Mouse (Mus musculus): Measurements from ENCODE around the gene Tcl1b4. TPM values are rescaled to one million over a fixed set of nuclear protein-coding genes. Genes with fewer than 3 reads are reported as not detected.

Tcl1b4 gene
- polyA plus RNA-seq (2012; rRNA removed), result not detected in 2 replicates

DNA sequence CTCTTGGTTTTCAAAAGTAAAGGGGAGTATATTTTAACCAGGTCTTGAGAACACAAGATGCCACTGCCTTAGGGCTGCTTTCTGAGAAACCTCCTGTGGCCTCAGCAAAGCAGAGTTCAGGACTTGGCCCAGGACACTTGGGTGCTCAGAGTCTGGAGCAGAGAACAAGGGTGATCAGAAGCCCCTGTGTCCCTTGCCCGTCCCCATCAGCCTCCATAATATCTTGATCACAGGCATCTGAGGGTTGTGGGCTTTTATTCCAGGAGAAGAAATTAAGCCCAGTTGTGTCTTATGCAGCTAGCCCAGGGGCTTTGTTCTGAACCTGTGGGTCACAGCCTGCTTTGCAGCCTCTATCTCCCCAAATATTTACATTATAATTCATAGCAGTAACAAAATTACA, at the start of gene Tcl1b4:
Gene Tcl1b4 (plus strand): TSS at position 301 of the 400 bp plus-strand sequence.

DNA sequence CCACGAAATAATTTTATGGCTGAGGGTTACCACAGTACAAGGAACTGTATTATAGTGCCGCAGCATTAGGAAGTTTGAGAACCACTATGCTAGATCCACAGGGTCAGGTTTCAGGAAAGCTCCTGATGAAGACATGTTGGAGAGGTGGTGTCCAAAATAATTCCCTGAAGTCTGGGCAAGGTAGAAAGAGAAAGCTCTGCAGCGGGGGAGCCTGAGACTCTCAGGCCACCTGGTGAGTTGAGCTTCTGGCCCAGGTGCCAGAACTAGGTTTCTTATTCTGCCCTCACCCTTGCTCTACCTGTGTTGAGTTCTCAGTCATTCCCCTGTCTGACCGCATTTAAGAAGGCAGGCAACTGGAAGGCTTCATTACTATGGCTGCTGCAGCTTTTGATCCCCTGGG, 42.4 kb upstream of the Tcl1b4 start, which contains the start of gene Tcl1b1:
Gene Tcl1b1 (plus strand): TSS at position 301 of the 400 bp plus-strand sequence.

DNA sequence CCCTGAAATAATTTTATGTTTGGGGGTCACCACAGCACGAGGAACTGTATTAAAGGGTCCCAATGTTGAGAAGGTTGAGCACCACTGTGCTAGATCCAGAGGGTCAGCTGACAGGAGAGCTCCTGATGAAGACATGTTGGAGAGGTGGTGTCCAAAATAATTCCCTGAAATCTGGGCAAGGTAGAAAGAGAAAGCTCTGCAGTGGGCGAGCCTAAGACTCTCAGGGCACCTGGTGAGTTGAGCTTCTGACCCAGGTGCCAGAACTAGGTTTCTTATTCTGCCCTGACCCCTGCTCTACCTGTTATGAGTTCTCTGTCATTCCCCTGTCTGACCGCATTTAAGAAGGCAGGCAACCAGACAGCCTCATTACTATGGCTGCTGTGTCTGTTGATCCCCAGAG, 25.7 kb upstream of the Tcl1b4 start, which contains the start of gene Tcl1b5:
Gene Tcl1b5 (plus strand): TSS at position 301 of the 400 bp plus-strand sequence.

DNA sequence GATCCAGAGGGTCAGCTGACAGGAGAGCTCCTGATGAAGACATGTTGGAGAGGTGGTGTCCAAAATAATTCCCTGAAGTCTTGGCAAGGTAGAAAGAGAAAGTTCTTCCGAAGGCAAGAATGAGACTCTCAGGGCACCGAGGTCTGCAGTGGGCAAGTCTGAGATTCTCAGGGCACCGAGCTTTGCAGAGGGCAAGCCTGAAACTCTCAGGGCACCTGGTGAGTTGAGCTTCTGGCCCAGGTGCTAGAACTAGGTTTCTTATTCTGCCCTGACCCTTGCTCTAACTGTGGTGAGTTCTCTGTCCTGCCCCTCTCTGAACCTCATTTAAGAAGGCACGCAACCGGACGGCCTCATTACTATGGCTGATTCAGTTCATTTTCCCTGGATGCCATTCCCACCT, 11.0 kb upstream of the Tcl1b4 start, which contains the start of gene Tcl1b3:
Gene Tcl1b3 (plus strand): TSS at position 301 of the 400 bp plus-strand sequence.

DNA sequence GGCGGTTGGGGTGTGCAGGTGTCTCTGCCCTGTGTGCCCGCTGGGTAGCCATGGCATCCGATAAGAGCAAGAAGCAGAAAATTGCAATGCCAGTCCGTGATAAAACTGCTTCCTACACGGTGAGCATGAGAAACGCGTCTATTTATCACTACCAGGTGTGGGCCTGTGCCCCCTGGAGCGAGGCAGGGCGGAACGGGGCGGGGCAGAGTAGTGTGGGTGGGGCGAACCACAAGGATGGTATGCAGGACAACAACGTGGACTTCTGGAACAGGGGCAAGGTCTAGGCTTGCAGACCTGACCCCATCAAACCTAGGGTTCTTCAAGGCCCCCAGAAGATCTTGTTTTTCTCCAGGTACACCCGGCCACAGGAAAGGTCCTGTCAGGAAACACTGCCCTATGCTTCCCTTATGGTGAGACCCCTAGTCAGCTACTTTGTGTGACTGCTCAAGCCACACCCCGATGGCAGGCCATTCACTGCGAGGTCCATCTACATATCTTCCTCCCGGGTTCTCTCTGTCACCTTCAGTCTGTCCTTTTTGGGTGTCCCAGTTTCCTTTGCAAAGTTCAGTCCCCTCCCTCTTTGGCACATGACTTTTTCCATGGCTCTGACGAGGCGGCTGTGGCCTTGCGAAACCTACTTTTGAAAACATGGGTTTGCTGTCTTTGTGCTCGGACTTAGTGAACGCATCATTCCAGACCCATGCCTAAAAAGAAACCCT, 21.0 kb downstream of the Tcl1b4 start, which contains the start of gene Tcl1:
Gene Tcl1 (minus strand): TSS at position 193 of the 719 bp plus-strand sequence.

Other genes with a start within 250 kb of the Tcl1b4 start
- 2.0 and 2.1 TPM in 2 replicates for gene Syne3, start 192.1 kb upstream of the Tcl1b4 start, polyA plus RNA-seq (2012; rRNA removed)
- 197 and 254 TPM in 2 replicates for gene Glrx5, start 169.3 kb upstream of the Tcl1b4 start, polyA plus RNA-seq (2012; rRNA removed)
- gene Tcl1b2, start 55.9 kb upstream of the Tcl1b4 start, polyA plus RNA-seq (2012; rRNA removed), result 0.03 TPM in 1 of 2 replicates, not detected in the other
- not detected in 2 replicates for gene Tcl1b1, start 42.3 kb upstream of the Tcl1b4 start, polyA plus RNA-seq (2012; rRNA removed)
- gene Tcl1b5, start 25.6 kb upstream of the Tcl1b4 start, polyA plus RNA-seq (2012; rRNA removed), result not detected in 2 replicates
- not detected in 2 replicates for gene Tcl1b3, start 10.9 kb upstream of the Tcl1b4 start, polyA plus RNA-seq (2012; rRNA removed)
- not detected in 2 replicates for gene Tcl1, start 20.8 kb downstream of the Tcl1b4 start, polyA plus RNA-seq (2012; rRNA removed)
- gene Tunar, start 131.9 kb downstream of the Tcl1b4 start, polyA plus RNA-seq (2012; rRNA removed), result not detected in 2 replicates

Data from liver, embryonic 14 days (tissue).